7 mouse cellular contexts compared by ENCODE assay signal in genomic region chr11:119034635-119035034, GRCm38 (mm10). TPM values are rescaled to one million over a fixed set of nuclear protein-coding genes. Genes with fewer than 3 reads are reported as not detected.
A peak's percentile ranks its signal among the peaks of the same experiment; 100 is the strongest.
DNase-seq lines count a peak whose midpoint lies in the region; ATAC-seq and TF ChIP-seq lines count a peak whose summit lies in the region.

No protein-coding gene starts in this region.

- no peak overlapping the region for H3K9ac ChIP-seq in forebrain, postnatal 0 days
- no peak overlapping the region for H3K9ac ChIP-seq in limb, embryonic 15.5 days
- H3K9ac ChIP-seq in stomach, postnatal 0 days (ENCODE audit: low read length) = no peak overlapping the region

- H3K9me3 ChIP-seq in forebrain, postnatal 0 days (ENCODE audit: low read length) = no peaks in the 10 kb centered on the region
- no peaks in the 10 kb centered on the region for H3K9me3 ChIP-seq in limb, embryonic 15.5 days
- no peaks in the 10 kb centered on the region for H3K9me3 ChIP-seq in stomach, postnatal 0 days (ENCODE audit: control insufficient read depth, low read length)

- peaks cover 18% of the 10 kb centered on the region for H3K36me3 ChIP-seq in forebrain, postnatal 0 days (ENCODE audit: insufficient read depth)
- peaks cover 25% of the 10 kb centered on the region for H3K36me3 ChIP-seq in limb, embryonic 15.5 days
- H3K36me3 ChIP-seq in stomach, postnatal 0 days (ENCODE audit: control insufficient read depth, insufficient read depth, low read length) = peaks cover 3% of the 10 kb centered on the region; the same call in 1 of the 2 replicates

- ATAC-seq in forebrain, postnatal 0 days = no peak
- ATAC-seq in limb, embryonic 15.5 days (ENCODE audit: insufficient number of reproducible peaks, low FRiP score, low TSS enrichment, low read depth) = peak; percentile 44; the same call in 1 of the 2 replicates
- no peak for ATAC-seq in stomach, postnatal 0 days (ENCODE audit: low FRiP score, low TSS enrichment)

- no peak for TF ChIP-seq EP300 in stomach, postnatal 0 days (optimal IDR thresholded peaks at IDR 0.05)

- H3K4me1 ChIP-seq in forebrain, postnatal 0 days (ENCODE audit: insufficient read depth) = peaks cover 15% of the 10 kb centered on the region; the same call in 1 of the 2 replicates
- H3K4me1 ChIP-seq in limb, embryonic 15.5 days = peaks cover 50% of the 10 kb centered on the region
- peaks cover 3% of the 10 kb centered on the region for H3K4me1 ChIP-seq in stomach, postnatal 0 days (replicated peaks; ENCODE audit: control insufficient read depth, insufficient read depth)

- no peak for TF ChIP-seq CTCF in forebrain, postnatal 0 days (IDR thresholded peaks at IDR 0.05; ENCODE audit: low read depth)
- no peak for TF ChIP-seq CTCF in stomach, postnatal 0 days (IDR thresholded peaks at IDR 0.05; ENCODE audit: low read depth)

- peaks cover 39% of the 10 kb centered on the region for H3K27me3 ChIP-seq in forebrain, postnatal 0 days (ENCODE audit: insufficient read depth, low read length)
- H3K27me3 ChIP-seq in limb, embryonic 15.5 days = peaks cover 49% of the 10 kb centered on the region
- peaks cover 2% of the 10 kb centered on the region; the same call in 1 of the 2 replicates for H3K27me3 ChIP-seq in stomach, postnatal 0 days (ENCODE audit: control insufficient read depth, insufficient read depth, low read length)

- WGBS in forebrain, postnatal 0 days = 16% methylated on average over 19 of the region's 19 CpGs
- 4% methylated on average over 19 of the region's 19 CpGs for WGBS in limb, embryonic 15.5 days
- 5% methylated on average over 19 of the region's 19 CpGs for WGBS in stomach, postnatal 0 days

- no peak overlapping the region for H3K27ac ChIP-seq in forebrain, postnatal 0 days (ENCODE audit: low read depth, low read length)
- H3K27ac ChIP-seq in limb, embryonic 15.5 days = no peak overlapping the region
- H3K27ac ChIP-seq in stomach, postnatal 0 days (replicated peaks) = no peak overlapping the region

- H3K4me3 ChIP-seq in forebrain, postnatal 0 days (ENCODE audit: low read depth, low read length) = 0 out of 2 replicates have a peak overlapping the region, but pooled peaks have one; percentile 9
- peak overlapping the region; percentile 34 for H3K4me3 ChIP-seq in limb, embryonic 15.5 days
- H3K4me3 ChIP-seq in stomach, postnatal 0 days (ENCODE audit: low read depth, low read length) = peak overlapping the region; percentile 29

- DNase-seq in lung, postnatal 10 days = peak; percentile 2
- DNase-seq in lung, postnatal 14 days = no peak
- DNase-seq in forebrain, postnatal 0 days = no peak
- DNase-seq in stomach, postnatal 0 days (ENCODE audit: low spot score) = no peak
- DNase-seq in cerebellum, adult 18-20 months = no peak
- no peak for DNase-seq in kidney, postnatal 25 days

- peak overlapping the region; percentile 29 for H3K4me2 ChIP-seq in forebrain, postnatal 0 days (ENCODE audit: low read depth)
- H3K4me2 ChIP-seq in limb, embryonic 15.5 days = peak overlapping the region; percentile 63
- peak overlapping the region; percentile 52 for H3K4me2 ChIP-seq in stomach, postnatal 0 days (replicated peaks; ENCODE audit: low read depth)

RNA-seq across cellular contexts. Expression of gene Cbx8, which starts 6.1 kb away (rescaled TPM):
- 14.2 and 21.9 TPM in 2 replicates for total RNA-seq in forebrain, postnatal 0 days (2014; rRNA removed)
- polyA plus RNA-seq in forebrain, postnatal 0 days (2015; fragmentation: Nextera tagmentation; extraction: Ambion mirVana) = 5.3 and 8.5 TPM in 2 replicates
- 8.9 and 9.6 TPM in 2 replicates for polyA plus RNA-seq in limb, embryonic 15.5 days (2015; fragmentation: Nextera tagmentation; extraction: Ambion mirVana)
- polyA plus RNA-seq in stomach, postnatal 0 days (2015; fragmentation: Nextera tagmentation; extraction: Ambion mirVana) = 4.6 and 5.1 TPM in 2 replicates

RNA-seq across cellular contexts. Expression of gene Cbx2, which starts 11.9 kb away (rescaled TPM):
- 9.2 and 15.2 TPM in 2 replicates for total RNA-seq in forebrain, postnatal 0 days (2014; rRNA removed)
- polyA plus RNA-seq in forebrain, postnatal 0 days (2015; fragmentation: Nextera tagmentation; extraction: Ambion mirVana) = 6.4 TPM in 2 replicates
- polyA plus RNA-seq in limb, embryonic 15.5 days (2015; fragmentation: Nextera tagmentation; extraction: Ambion mirVana) = 30.4 and 32.3 TPM in 2 replicates
- 5.1 and 5.3 TPM in 2 replicates for polyA plus RNA-seq in stomach, postnatal 0 days (2015; fragmentation: Nextera tagmentation; extraction: Ambion mirVana)

RNA-seq across cellular contexts. Expression of gene Enpp7, which starts 46.6 kb away (rescaled TPM):
- total RNA-seq in forebrain, postnatal 0 days (2014; rRNA removed) = not detected in 2 replicates
- not detected in 2 replicates for polyA plus RNA-seq in forebrain, postnatal 0 days (2015; fragmentation: Nextera tagmentation; extraction: Ambion mirVana)
- polyA plus RNA-seq in limb, embryonic 15.5 days (2015; fragmentation: Nextera tagmentation; extraction: Ambion mirVana) = not detected in 2 replicates
- not detected in 2 replicates for polyA plus RNA-seq in stomach, postnatal 0 days (2015; fragmentation: Nextera tagmentation; extraction: Ambion mirVana)

RNA-seq across cellular contexts. Expression of gene Cbx4, which starts 51.4 kb away (rescaled TPM):
- 36.1 and 38.6 TPM in 2 replicates for total RNA-seq in forebrain, postnatal 0 days (2014; rRNA removed)
- polyA plus RNA-seq in forebrain, postnatal 0 days (2015; fragmentation: Nextera tagmentation; extraction: Ambion mirVana) = 21.7 and 26.1 TPM in 2 replicates
- polyA plus RNA-seq in limb, embryonic 15.5 days (2015; fragmentation: Nextera tagmentation; extraction: Ambion mirVana) = 13.8 and 16.4 TPM in 2 replicates
- 9.6 and 11.2 TPM in 2 replicates for polyA plus RNA-seq in stomach, postnatal 0 days (2015; fragmentation: Nextera tagmentation; extraction: Ambion mirVana)
